Mouse (Mus musculus) olfactory bulb, adult 2 months (tissue): ENCODE data around the gene Wdr18.

Experiments
- CTCF ChIP-seq: fragments of 200-500 bp; IDR thresholded peaks from 2 replicates; pipeline ENCODE4 v1.5.1; 2012; ENCODE audit warnings: low read depth, mild to moderate bottlenecking, low read length, moderate library complexity; ENCODE audit not compliant: insufficient read depth
- POLR2A ChIP-seq: fragments of 200-500 bp; IDR thresholded peaks from 2 replicates; pipeline ENCODE4 v1.6.1; 2012; ENCODE audit warnings: mild to moderate bottlenecking, low read depth, low read length, moderate library complexity; ENCODE audit not compliant: insufficient read depth

GRCm38 (mm10) chr10:79997034-79997760, 37.2 kb downstream of the Wdr18 start:
- no peak for TF ChIP-seq CTCF
- no peak; the same call in 1 of the 2 replicates for TF ChIP-seq POLR2A
